Mouse (Mus musculus) forebrain, embryonic 13.5 days (tissue): ENCODE data around the gene Gucy2f. TPM values are rescaled to one million over a fixed set of nuclear protein-coding genes. Genes with fewer than 3 reads are reported as not detected.
A peak's percentile ranks its signal among the peaks of the same experiment; 100 is the strongest.
"Not testable (repeated sequence)": the region's sequence is repeated elsewhere in the genome, so short reads cannot be mapped to it uniquely, and the experiment has no call there.

ENCODE experiments used
- ATAC-seq: fragments of 200-750 bp; cut with Nextera tagmentation; 2 replicates; pipeline ENCODE4 v1.8.0; 2017
- H3K27ac ChIP-seq: fragments of 300-500 bp; sonication (generic); 2 replicates; pipeline ENCODE4 v1.5.1; 2015; ENCODE audit warnings: inconsistent platforms, mild to moderate bottlenecking, moderate library complexity
- H3K27me3 ChIP-seq: fragments of 300-500 bp; sonication (generic); 2 replicates; pipeline ENCODE4 v1.6.1; 2015; ENCODE audit warnings: mild to moderate bottlenecking, inconsistent platforms
- H3K36me3 ChIP-seq: fragments of 300-500 bp; sonication (generic); 2 replicates; pipeline ENCODE4 v1.6.1; 2015; ENCODE audit warnings: mild to moderate bottlenecking, inconsistent platforms; ENCODE audit not compliant: poor library complexity, severe bottlenecking
- H3K4me1 ChIP-seq: fragments of 300-500 bp; sonication (generic); 2 replicates; pipeline ENCODE4 v1.6.1; 2015; ENCODE audit warnings: inconsistent platforms
- H3K4me2 ChIP-seq: fragments of 300-500 bp; sonication (generic); 2 replicates; pipeline ENCODE4 v1.6.1; 2015; ENCODE audit warnings: inconsistent platforms, mild to moderate bottlenecking, moderate library complexity
- H3K4me3 ChIP-seq: fragments of 300-500 bp; sonication (generic); 2 replicates; pipeline ENCODE4 v1.5.1; 2015; ENCODE audit warnings: mild to moderate bottlenecking, inconsistent platforms
- H3K9ac ChIP-seq: fragments of 300-500 bp; sonication (generic); 2 replicates; pipeline ENCODE4 v1.6.1; 2015; ENCODE audit warnings: mild to moderate bottlenecking, inconsistent platforms
- H3K9me3 ChIP-seq: fragments of 300-500 bp; sonication (generic); replicated peaks from 2 replicates; pipeline ENCODE4 v1.6.1; 2016; ENCODE audit warnings: inconsistent platforms
- WGBS: fragments of 180-500 bp; shearing (Covaris S2); methylation state at CpG from one replicate; pipeline ENCODE4 v1.1.7; 2015; 5-methylcytosine and 5-hydroxymethylcytosine counted together
- polyA plus RNA-seq: library from polyadenylated mRNA; unstranded; fragments of >200 nt; fragmentation: Nextera tagmentation; extraction: Ambion mirVana; gene quantifications from 2 replicates; pipeline ENCODE4 v1.2.1, GENCODE M21; 2015

Gucy2f gene
- 0.01 TPM in 1 of 2 replicates, not detected in the other for polyA plus RNA-seq

DNA sequence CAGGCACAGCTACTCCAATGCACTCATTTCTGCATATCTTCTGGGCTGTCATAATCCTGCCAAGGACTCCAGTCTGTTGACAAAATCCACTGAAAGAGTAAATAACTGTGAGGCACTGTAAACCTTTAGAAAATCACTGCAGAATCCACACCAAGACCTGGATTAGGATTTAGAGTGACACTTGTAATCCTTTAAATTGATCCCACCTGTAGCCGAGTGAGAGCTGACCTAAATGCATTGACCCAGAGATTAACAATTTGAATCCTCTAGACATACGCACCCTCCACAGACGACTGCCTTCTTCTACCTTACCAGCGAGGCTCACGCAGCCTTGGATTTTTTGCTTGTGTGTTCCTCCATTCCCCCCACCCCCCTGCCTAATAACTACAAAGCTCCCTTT is at the start of gene Gucy2f:
TSS of gene Gucy2f (minus strand) at position 101 of the 400 bp plus-strand sequence.
- Histone ChIP-seq H3K4me2 (no peak within 1 kb of the TSS), H3K4me1 (no peaks in the 10 kb centered on the region), H3K9me3 (no peaks in the 10 kb centered on the region), H3K27me3 (peaks cover 3% of the 10 kb centered on the region; the same call in 1 of the 2 replicates), H3K27ac (no peak within 1 kb of the TSS), H3K36me3 (no peaks in the 10 kb centered on the region), H3K4me3 (no peak within 1 kb of the TSS), H3K9ac (no peak within 1 kb of the TSS)
- ATAC-seq, result no peak
- WGBS, result 50% methylated on average over 5 of the region's 5 CpGs

- no peaks in the 10 kb centered on the region for H3K4me1 ChIP-seq
- no peak for ATAC-seq
- no peaks in the 10 kb centered on the region for H3K27me3 ChIP-seq
- no peak overlapping the region for H3K4me2 ChIP-seq
- H3K9ac ChIP-seq, result no peak overlapping the region
- no peak overlapping the region for H3K27ac ChIP-seq
- H3K9me3 ChIP-seq, result no peaks in the 10 kb centered on the region
- H3K36me3 ChIP-seq, result no peaks in the 10 kb centered on the region
- no peak overlapping the region for H3K4me3 ChIP-seq
- WGBS, result 81% methylated on average over 5 of the region's 5 CpGs
These were observed 49.1 kb upstream of the Gucy2f start for GRCm38 (mm10) chrX:142245682-142246327.

DNA sequence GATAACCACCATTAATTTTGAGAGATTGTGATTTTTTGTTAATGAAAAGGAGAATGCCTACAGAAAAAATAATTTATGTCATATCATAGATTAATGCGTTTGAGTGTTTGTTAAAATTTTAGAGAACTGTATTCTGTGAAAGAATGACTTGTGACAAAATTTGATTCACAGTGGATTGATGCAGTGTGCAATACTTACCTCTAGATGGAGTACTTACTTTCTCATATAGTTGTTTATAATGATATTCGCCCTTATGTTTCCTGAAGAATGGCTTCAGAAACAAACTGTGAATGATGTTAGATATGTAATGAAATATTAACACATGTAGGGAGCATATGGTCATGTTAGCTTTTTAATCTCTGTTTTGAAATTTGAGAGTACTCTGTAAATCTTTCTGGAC is 40.4 kb upstream of the Gucy2f start:
- Histone ChIP-seq H3K4me2 (no peak overlapping the region), H3K9me3 (no peaks in the 10 kb centered on the region), H3K9ac (no peak overlapping the region), H3K27me3 (no peaks in the 10 kb centered on the region), H3K4me3 (no peak overlapping the region), H3K36me3 (no peaks in the 10 kb centered on the region), H3K4me1 (no peaks in the 10 kb centered on the region), H3K27ac (no peak overlapping the region)
- no peak for ATAC-seq
- 46% methylated on average over 2 of the region's 2 CpGs for WGBS

DNA sequence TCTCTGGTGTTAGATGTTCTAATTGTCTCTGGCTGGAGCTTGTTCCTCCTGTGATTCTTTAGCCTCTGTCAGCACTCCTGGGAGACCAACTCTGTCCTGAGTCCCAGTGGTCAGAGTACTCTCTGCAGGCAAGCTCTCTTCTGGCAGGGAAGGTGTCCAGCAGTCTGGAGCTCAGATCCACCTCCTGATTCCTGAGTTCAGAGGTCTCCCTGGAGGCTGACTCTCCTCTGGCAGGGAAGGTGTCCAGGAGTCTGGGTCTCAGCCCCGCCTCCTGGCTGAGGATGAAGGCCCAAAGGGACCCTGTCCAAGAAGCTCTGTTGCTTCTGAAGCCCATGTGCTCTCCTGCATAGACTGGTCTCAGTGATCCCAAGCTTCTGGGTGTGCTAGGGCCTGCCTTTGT is 39.4 kb upstream of the Gucy2f start:
- not testable (repeated sequence) for H3K27ac ChIP-seq, H3K9ac ChIP-seq, H3K9me3 ChIP-seq, H3K4me2 ChIP-seq, H3K4me3 ChIP-seq, H3K36me3 ChIP-seq, ATAC-seq, H3K27me3 ChIP-seq, H3K4me1 ChIP-seq
- 33% methylated on average over 1 of the region's 1 CpGs for WGBS

GRCm38 (mm10) chrX:142228769-142229158 is 32.0 kb upstream of the Gucy2f start:
- H3K4me1 ChIP-seq, result no peaks in the 10 kb centered on the region
- H3K27ac ChIP-seq, result no peak overlapping the region
- 45% methylated on average over 7 of the region's 7 CpGs for WGBS
- H3K4me2 ChIP-seq, result peak overlapping the region; percentile 45
- H3K9me3 ChIP-seq, result no peaks in the 10 kb centered on the region
- H3K27me3 ChIP-seq, result no peaks in the 10 kb centered on the region
- ATAC-seq, result peak; percentile 40; the same call in 1 of the 2 replicates
- peak overlapping the region; percentile 52; the same call in 1 of the 2 replicates for H3K9ac ChIP-seq
- no peaks in the 10 kb centered on the region for H3K36me3 ChIP-seq
- H3K4me3 ChIP-seq, result peak overlapping the region; percentile 49

- no peaks in the 10 kb centered on the region for H3K27me3 ChIP-seq
- H3K9ac ChIP-seq, result peak overlapping the region; percentile 61
- 10% methylated on average over 28 of the region's 42 CpGs for WGBS
These were observed 31.5 kb upstream of the Gucy2f start for GRCm38 (mm10) chrX:142228055-142228768.

GRCm38 (mm10) chrX:142227398-142228054 is 30.8 kb upstream of the Gucy2f start:
- WGBS, result 20% methylated on average over 15 of the region's 15 CpGs
- Histone ChIP-seq H3K9ac (no peak overlapping the region), H3K4me2 (peak overlapping the region; percentile 52), H3K36me3 (no peaks in the 10 kb centered on the region), H3K27me3 (no peaks in the 10 kb centered on the region), H3K9me3 (no peaks in the 10 kb centered on the region), H3K4me1 (no peaks in the 10 kb centered on the region), H3K27ac (no peak overlapping the region), H3K4me3 (peak overlapping the region; percentile 49)
- ATAC-seq, result peak; percentile 53; the same call in 1 of the 2 replicates

More at GRCm38 (mm10) chrX:142228055-142228768, 31.5 kb upstream of the Gucy2f start:
- peak overlapping the region; percentile 90 for H3K27ac ChIP-seq
- peak overlapping the region; percentile 52 for H3K4me2 ChIP-seq
- no peaks in the 10 kb centered on the region for H3K9me3 ChIP-seq
- H3K36me3 ChIP-seq, result no peaks in the 10 kb centered on the region
- H3K4me1 ChIP-seq, result no peaks in the 10 kb centered on the region
- peak; percentile 98 for ATAC-seq
- H3K4me3 ChIP-seq, result peak overlapping the region; percentile 49

DNA sequence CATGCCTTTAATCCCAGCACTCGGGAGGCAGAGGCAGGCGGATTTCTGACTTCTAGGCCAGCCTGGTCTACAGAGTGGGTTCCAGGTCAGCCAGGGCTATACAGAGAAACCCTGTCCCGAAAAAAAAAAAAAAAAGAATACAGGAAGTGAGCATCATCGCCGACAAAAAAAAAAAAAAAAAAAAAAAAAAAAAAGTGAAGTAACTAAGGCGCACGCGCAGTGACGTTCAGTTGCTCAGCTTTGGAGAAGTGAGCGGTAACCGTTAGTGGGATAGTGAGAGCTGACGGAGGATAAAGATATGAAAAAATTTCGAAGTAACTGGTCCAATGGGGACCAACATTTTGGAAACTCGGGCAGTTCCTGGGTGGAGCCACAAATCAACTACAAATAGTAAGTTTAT is 29.8 kb upstream of the Gucy2f start, which contains the start of gene Nxt2:
TSS of gene Nxt2 (plus strand) at position 229 of the 400 bp plus-strand sequence.
- peak within 1 kb of the TSS; percentile 49 for H3K4me3 ChIP-seq
- WGBS, result 91% methylated on average over 14 of the region's 14 CpGs
- no peaks in the 10 kb centered on the region for H3K36me3 ChIP-seq
- H3K4me1 ChIP-seq, result no peaks in the 10 kb centered on the region
- ATAC-seq, result no peak
- no peak within 1 kb of the TSS for H3K27ac ChIP-seq
- H3K9me3 ChIP-seq, result no peaks in the 10 kb centered on the region
- H3K4me2 ChIP-seq, result peak within 1 kb of the TSS; percentile 52
- H3K27me3 ChIP-seq, result no peaks in the 10 kb centered on the region
- no peak within 1 kb of the TSS for H3K9ac ChIP-seq

DNA sequence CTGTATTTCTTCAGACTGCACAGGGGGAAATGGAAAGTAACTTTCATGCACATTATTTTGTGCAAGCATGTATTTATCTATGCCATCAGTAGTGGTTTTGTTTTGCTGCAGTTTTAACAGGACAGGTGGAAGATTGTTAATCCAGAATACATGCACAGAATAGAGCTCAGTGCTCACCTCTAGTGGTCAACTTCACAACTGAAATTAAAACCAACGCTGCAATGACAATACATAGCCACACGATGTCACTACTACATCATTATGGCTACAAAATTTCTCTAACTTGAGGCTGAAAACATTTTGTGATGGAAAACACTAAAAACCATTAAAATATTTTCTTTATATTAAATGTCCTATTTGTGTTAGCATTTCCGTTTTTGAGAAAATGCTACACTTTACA is 3.6 kb upstream of the Gucy2f start:
- Histone ChIP-seq H3K36me3 (no peaks in the 10 kb centered on the region), H3K4me1 (no peaks in the 10 kb centered on the region), H3K9me3 (no peaks in the 10 kb centered on the region), H3K4me2 (no peak overlapping the region), H3K27me3 (no peaks in the 10 kb centered on the region), H3K27ac (no peak overlapping the region), H3K4me3 (no peak overlapping the region), H3K9ac (no peak overlapping the region)
- WGBS, result 14% methylated on average over 3 of the region's 3 CpGs
- peak; percentile 61 for ATAC-seq

GRCm38 (mm10) chrX:142195551-142195950 is 1.2 kb downstream of the Gucy2f start:
- Histone ChIP-seq H3K4me3 (no peak overlapping the region), H3K9me3 (no peaks in the 10 kb centered on the region), H3K27me3 (peaks cover 3% of the 10 kb centered on the region; the same call in 1 of the 2 replicates), H3K36me3 (no peaks in the 10 kb centered on the region), H3K27ac (no peak overlapping the region), H3K9ac (no peak overlapping the region), H3K4me1 (no peaks in the 10 kb centered on the region), H3K4me2 (no peak overlapping the region)
- no peak for ATAC-seq
- WGBS, result 80% methylated on average over 1 of the region's 1 CpGs

DNA sequence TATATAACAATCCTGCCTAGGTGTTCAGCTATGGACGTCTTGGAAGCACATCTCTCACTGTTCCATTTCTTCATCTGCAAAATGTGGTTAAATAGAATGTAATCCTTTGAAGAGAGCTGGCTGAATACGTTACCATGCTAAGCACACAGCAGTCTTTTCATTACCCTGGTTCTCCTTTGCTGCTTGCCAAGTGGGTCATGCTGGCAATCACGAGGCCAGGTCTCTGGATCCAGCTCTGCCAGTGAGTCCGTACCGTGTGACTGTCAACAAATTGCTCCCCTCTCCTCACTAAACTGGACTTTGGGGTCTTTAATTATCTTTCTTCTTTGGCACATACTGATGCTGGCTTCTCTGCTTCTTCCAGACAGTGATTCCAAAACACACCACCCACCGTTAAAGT is 2.3 kb downstream of the Gucy2f start:
- H3K36me3 ChIP-seq, result no peaks in the 10 kb centered on the region
- no peak overlapping the region for H3K9ac ChIP-seq
- no peak overlapping the region for H3K27ac ChIP-seq
- WGBS, result 49% methylated on average over 6 of the region's 6 CpGs
- no peaks in the 10 kb centered on the region for H3K9me3 ChIP-seq
- H3K4me3 ChIP-seq, result no peak overlapping the region
- no peak overlapping the region for H3K4me2 ChIP-seq
- no peak for ATAC-seq
- peaks cover 3% of the 10 kb centered on the region; the same call in 1 of the 2 replicates for H3K27me3 ChIP-seq
- no peaks in the 10 kb centered on the region for H3K4me1 ChIP-seq

DNA sequence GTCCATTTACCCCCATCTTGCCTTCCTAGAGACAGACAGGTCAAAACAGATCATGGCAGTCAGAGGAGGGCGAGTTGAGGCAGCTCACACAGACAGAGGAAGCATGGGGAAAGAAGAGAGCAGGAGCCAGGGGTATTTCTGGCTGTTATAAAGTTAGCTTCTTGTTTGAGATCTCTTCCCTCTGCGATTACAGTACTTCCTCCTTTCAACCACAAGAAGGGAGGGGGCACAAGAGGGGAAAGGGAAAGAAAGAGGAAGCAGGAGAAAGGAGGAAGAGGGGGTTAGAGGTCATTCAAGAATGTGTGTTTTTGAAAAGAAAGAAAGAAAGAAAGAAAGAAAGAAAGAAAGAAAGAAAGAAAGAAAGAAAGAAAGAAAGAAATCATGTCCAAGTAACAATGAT is 6.4 kb downstream of the Gucy2f start:
- ATAC-seq, result no peak
- 65% methylated on average over 2 of the region's 2 CpGs for WGBS
- Histone ChIP-seq H3K4me2 (no peak overlapping the region), H3K9me3 (no peaks in the 10 kb centered on the region), H3K27me3 (peaks cover 3% of the 10 kb centered on the region; the same call in 1 of the 2 replicates), H3K27ac (no peak overlapping the region), H3K36me3 (no peaks in the 10 kb centered on the region), H3K4me3 (no peak overlapping the region), H3K4me1 (no peaks in the 10 kb centered on the region), H3K9ac (no peak overlapping the region)
